Mouse (Mus musculus) C2C12 (cell line): ENCODE data around the gene Pja2.

Source experiments
- CEBPB ChIP-seq: IDR thresholded peaks from one replicate; pipeline ENCODE4 v1.6.1; 2011; ENCODE audit warnings: low read depth, mild to moderate bottlenecking, control low read depth, moderate library complexity
- CTCF ChIP-seq: IDR thresholded peaks from one replicate; pipeline ENCODE4 v1.5.1; 2011; ENCODE audit not compliant: control insufficient read depth, insufficient read depth, insufficient read length
- MAX ChIP-seq: IDR thresholded peaks from one replicate; pipeline ENCODE4 v1.6.1; 2011; ENCODE audit warnings: mild to moderate bottlenecking, control low read depth
- MYOD1 ChIP-seq: IDR thresholded peaks from one replicate; pipeline ENCODE4 v1.6.1; 2011; ENCODE audit warnings: low read depth; ENCODE audit not compliant: control insufficient read depth, insufficient read length
- MYOG ChIP-seq: IDR thresholded peaks from one replicate; pipeline ENCODE4 v1.6.1; 2011; ENCODE audit not compliant: control insufficient read depth, insufficient read length; ENCODE audit errors: extremely low read depth
- USF1 ChIP-seq: IDR thresholded peaks from one replicate; pipeline ENCODE4 v1.6.1; 2011; ENCODE audit warnings: low read depth, mild to moderate bottlenecking, control low read depth, moderate library complexity

GRCm38 (mm10) chr17:64324556-64324955, 7.2 kb downstream of the Pja2 start:
- no peak for TF ChIP-seq CTCF
- TF ChIP-seq CEBPB: no peak
- no peak for TF ChIP-seq MAX
- no peak for TF ChIP-seq USF1
- TF ChIP-seq MYOD1: no peak
- TF ChIP-seq MYOG: no peak
